Mouse (Mus musculus): ENCODE results near the gene Mms19.
"Not testable (repeated sequence)": the region's sequence is repeated elsewhere in the genome, so short reads cannot be mapped to it uniquely, and the experiment has no call there.

Mms19 gene

GRCm38 (mm10) chr19:41933179-41934086, 47.5 kb downstream of the Mms19 start, which contains the start of the genes Exosc1 and Zdhhc16:
Gene Exosc1, minus strand, starts transcription at chr19:41933423.
Gene Zdhhc16, plus strand, starts transcription at chr19:41933480.
- peak; percentile 96 to 98 for DNase-seq

GRCm38 (mm10) chr19:41932686-41933085, 48.3 kb downstream of the Mms19 start:
- no peak for DNase-seq

GRCm38 (mm10) chr19:41920412-41921067, 60.4 kb downstream of the Mms19 start:
- DNase-seq = no peak

GRCm38 (mm10) chr19:41919471-41919870, 61.5 kb downstream of the Mms19 start:
- no peak for DNase-seq

GRCm38 (mm10) chr19:41916853-41917252, 64.1 kb downstream of the Mms19 start:
- DNase-seq = no peak

GRCm38 (mm10) chr19:41915294-41915693, 65.7 kb downstream of the Mms19 start:
- DNase-seq = no peak

GRCm38 (mm10) chr19:41914592-41914882, 66.4 kb downstream of the Mms19 start:
- DNase-seq = not testable (repeated sequence)

- DNase-seq = no peak
Measured at GRCm38 (mm10) chr19:41913774-41914591, 67.0 kb downstream of the Mms19 start.

- DNase-seq = peak in 1 of 2 experiments; percentile 61
Measured at GRCm38 (mm10) chr19:41912121-41913080, 68.6 kb downstream of the Mms19 start.

- DNase-seq = peak; percentile 96 to 98
Measured at GRCm38 (mm10) chr19:41911178-41912073, 69.5 kb downstream of the Mms19 start, which contains the start of gene Pgam1. Gene Pgam1, plus strand, starts transcription at chr19:41911923.

GRCm38 (mm10) chr19:41910396-41910795, 70.6 kb downstream of the Mms19 start:
- no peak for DNase-seq

- DNase-seq = no peak
Measured at GRCm38 (mm10) chr19:41908736-41909135, 72.2 kb downstream of the Mms19 start.

- no peak for DNase-seq
Measured at GRCm38 (mm10) chr19:41907079-41907760, 73.7 kb downstream of the Mms19 start.

GRCm38 (mm10) chr19:41906311-41907078, 74.5 kb downstream of the Mms19 start:
- no peak for DNase-seq

- DNase-seq = no peak
Measured at GRCm38 (mm10) chr19:41905246-41905645, 75.7 kb downstream of the Mms19 start.

- no peak for DNase-seq
Measured at GRCm38 (mm10) chr19:41902848-41903593, 77.9 kb downstream of the Mms19 start.

- DNase-seq = peak; percentile 37 to 59
Measured at GRCm38 (mm10) chr19:41901696-41902095, 79.3 kb downstream of the Mms19 start.

- no peak for DNase-seq
Measured at GRCm38 (mm10) chr19:41900495-41901090, 80.4 kb downstream of the Mms19 start.

Data from thymus, postnatal 36 days (tissue).